Comparison of ENCODE assay signal across 8 mouse cellular contexts in the genomic region with DNA sequence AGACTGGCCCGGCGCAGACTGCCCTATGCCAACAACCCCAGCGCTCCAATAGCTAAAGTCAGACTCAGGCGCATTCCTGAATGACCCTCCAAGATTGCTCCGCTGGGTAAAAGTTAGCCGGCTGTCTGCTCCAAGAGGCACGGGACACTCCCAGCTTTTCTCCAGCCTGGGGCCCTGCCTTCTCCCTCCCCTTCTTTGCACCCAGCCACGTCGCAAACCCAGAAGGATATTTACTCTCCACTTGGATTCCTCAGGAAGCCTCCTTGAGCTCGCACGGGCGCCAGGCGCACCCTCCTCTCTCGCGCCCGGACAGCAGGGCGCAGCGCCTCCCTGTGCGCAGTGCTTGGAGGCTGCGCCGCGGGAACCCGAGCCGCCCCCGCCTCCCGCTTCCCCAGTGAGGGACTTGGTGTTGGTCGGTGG. TPM values are rescaled to one million over a fixed set of nuclear protein-coding genes. Genes with fewer than 3 reads are reported as not detected.
DNase-seq lines count a peak whose midpoint lies in the region; ATAC-seq and TF ChIP-seq lines count a peak whose summit lies in the region.

No protein-coding gene starts in this region.

- peaks cover 77% of the 10 kb centered on the region for H3K27me3 ChIP-seq in forebrain, embryonic 14.5 days (replicated peaks; ENCODE audit: control insufficient read depth, insufficient read depth, low read length)
- peaks cover 53% of the 10 kb centered on the region for H3K27me3 ChIP-seq in stomach, embryonic 14.5 days (ENCODE audit: control insufficient read depth, insufficient read depth, low read length)

- no peaks in the 10 kb centered on the region for H3K9me3 ChIP-seq in forebrain, embryonic 14.5 days (replicated peaks; ENCODE audit: control insufficient read depth, low read length)
- no peaks in the 10 kb centered on the region for H3K9me3 ChIP-seq in stomach, embryonic 14.5 days (ENCODE audit: control insufficient read depth, low read depth, low read length)

- peak; percentile 0 for DNase-seq in ovary, adult 18-20 months (ENCODE audit: low spot score)
- DNase-seq in ovary, postnatal 10 days (ENCODE audit: low spot score) = no peak
- peak; percentile 14 for DNase-seq in forebrain, embryonic 14.5 days (ENCODE audit: low spot score)
- DNase-seq in lung, adult 2 months = peak; percentile 75
- no peak for DNase-seq in c-Kit-positive CD71-positive TER-119-positive erythroid progenitor cells, embryonic 14.5 days (ENCODE audit: low spot score)
- DNase-seq in thymus, postnatal 14 days = no peak
- no peak for DNase-seq in ovary, postnatal 36 days (ENCODE audit: low spot score)

- no peaks in the 10 kb centered on the region for H3K36me3 ChIP-seq in forebrain, embryonic 14.5 days (ENCODE audit: control insufficient read depth, insufficient read depth, low read length)
- H3K36me3 ChIP-seq in stomach, embryonic 14.5 days (ENCODE audit: control insufficient read depth, insufficient read depth, low read length) = no peaks in the 10 kb centered on the region

- peak overlapping the region; percentile 34; the same call in 1 of the 2 replicates for H3K4me3 ChIP-seq in forebrain, embryonic 14.5 days (ENCODE audit: low read depth, low read length)
- peak overlapping the region; percentile 8 for H3K4me3 ChIP-seq in lung, adult 2 months (replicated peaks; ENCODE audit: extremely low read depth, low read depth, low read length)
- peak overlapping the region; percentile 60 for H3K4me3 ChIP-seq in stomach, embryonic 14.5 days (ENCODE audit: low read depth, low read length)

- no peak for TF ChIP-seq CTCF in lung, adult 2 months (IDR thresholded peaks at IDR 0.05; ENCODE audit: insufficient read depth, low read length)

- WGBS in forebrain, embryonic 14.5 days = 0% methylated on average over 27 of the region's 27 CpGs
- WGBS in lung, adult 2 months = under 1% methylated on average over 27 of the region's 27 CpGs
- under 1% methylated on average over 27 of the region's 27 CpGs for WGBS in stomach, embryonic 14.5 days

- peak overlapping the region; percentile 59 for H3K4me2 ChIP-seq in forebrain, embryonic 14.5 days (ENCODE audit: low read length)
- peak overlapping the region; percentile 79 for H3K4me2 ChIP-seq in stomach, embryonic 14.5 days (replicated peaks; ENCODE audit: low read depth, low read length)

- peaks cover 10% of the 10 kb centered on the region for H3K4me1 ChIP-seq in forebrain, embryonic 14.5 days (ENCODE audit: control insufficient read depth, insufficient read depth, low read length)
- H3K4me1 ChIP-seq in lung, adult 2 months (ENCODE audit: control insufficient read depth, insufficient read depth, low read length) = peaks cover 2% of the 10 kb centered on the region; the same call in 1 of the 2 replicates
- peaks cover 12% of the 10 kb centered on the region; the same call in 1 of the 2 replicates for H3K4me1 ChIP-seq in stomach, embryonic 14.5 days (ENCODE audit: control insufficient read depth, insufficient read depth, low read length)

- no peak overlapping the region for H3K9ac ChIP-seq in forebrain, embryonic 14.5 days (ENCODE audit: low read length)
- H3K9ac ChIP-seq in stomach, embryonic 14.5 days (replicated peaks; ENCODE audit: low read depth, low read length) = peak overlapping the region; percentile 30; the same call in 1 of the 2 replicates

- TF ChIP-seq POLR2A in lung, adult 2 months (IDR thresholded peaks at IDR 0.05; ENCODE audit: borderline replicate concordance, extremely low read depth, low read depth, low read length) = peak; percentile 3; the same call in 1 of the 2 replicates

- no peak overlapping the region for H3K27ac ChIP-seq in forebrain, embryonic 14.5 days (ENCODE audit: low read depth, low read length)
- peak overlapping the region; percentile 82 for H3K27ac ChIP-seq in stomach, embryonic 14.5 days (ENCODE audit: low read length)

- no peak for ATAC-seq in forebrain, embryonic 14.5 days
- peak; percentile 58 for ATAC-seq in stomach, embryonic 14.5 days (ENCODE audit: insufficient number of reproducible peaks, insufficient read depth, low FRiP score, low read depth)

RNA-seq across cellular contexts. Expression of a gene that starts 8.2 kb away (rescaled TPM):
- polyA plus RNA-seq in forebrain, embryonic 14.5 days (2014; fragmentation: Nextera tagmentation; extraction: Ambion mirVana) = 0.70 and 0.84 TPM in 2 replicates
- 7.7 and 11.9 TPM in 2 replicates for polyA plus RNA-seq in lung, adult 2 months (2012; rRNA removed)
- polyA plus RNA-seq in stomach, embryonic 14.5 days (2014; fragmentation: Nextera tagmentation; extraction: Ambion mirVana) = 4.6 and 5.3 TPM in 2 replicates

Comparison
In these comparisons a context has a peak if more than half of its experiments do, and no peak if none do; other contexts are left out.
1. DNase-seq: peak in ovary, adult 18-20 months (single experiment), forebrain, embryonic 14.5 days (single experiment) and lung, adult 2 months (single experiment); none in ovary, postnatal 10 days (single experiment), c-Kit-positive CD71-positive TER-119-positive erythroid progenitor cells, embryonic 14.5 days (single experiment), thymus, postnatal 14 days (single experiment) and ovary, postnatal 36 days (single experiment).
2. H3K4me3 ChIP-seq: peak in every context shown above with its lines; median percentile 60 in stomach, embryonic 14.5 days; 34 in forebrain, embryonic 14.5 days; 8 in lung, adult 2 months.